Mouse (Mus musculus) neural tube, embryonic 13.5 days (tissue): ENCODE results near the gene Extl1. TPM values are rescaled to one million over a fixed set of nuclear protein-coding genes. Genes with fewer than 3 reads are reported as not detected.

Experiments
- ATAC-seq: fragments of 200-750 bp; cut with Nextera tagmentation; 2 replicates; pipeline ENCODE4 v1.8.0; 2017; ENCODE audit warnings: low read depth, mild to moderate bottlenecking, moderate TSS enrichment, moderate library complexity
- H3K27ac ChIP-seq: fragments of 300-500 bp; sonication (generic); replicated peaks from 2 replicates; pipeline ENCODE4 v1.5.1; 2015; ENCODE audit warnings: moderate library complexity, mild to moderate bottlenecking, inconsistent platforms
- H3K27me3 ChIP-seq: fragments of 300-500 bp; sonication (generic); 2 replicates; pipeline ENCODE4 v1.6.1; 2015; ENCODE audit warnings: mild to moderate bottlenecking, inconsistent platforms
- H3K36me3 ChIP-seq: fragments of 300-500 bp; sonication (generic); 2 replicates; pipeline ENCODE4 v1.6.1; 2015; ENCODE audit warnings: mild to moderate bottlenecking, inconsistent platforms
- H3K4me1 ChIP-seq: fragments of 300-500 bp; sonication (generic); replicated peaks from 2 replicates; pipeline ENCODE4 v1.6.1; 2015; ENCODE audit warnings: inconsistent platforms
- H3K4me2 ChIP-seq: fragments of 300-500 bp; sonication (generic); 2 replicates; pipeline ENCODE4 v1.6.1; 2015; ENCODE audit warnings: inconsistent platforms, mild to moderate bottlenecking, moderate library complexity
- H3K4me3 ChIP-seq: fragments of 300-500 bp; sonication (generic); 2 replicates; pipeline ENCODE4 v1.5.1; 2015; ENCODE audit warnings: mild to moderate bottlenecking, inconsistent platforms
- H3K9ac ChIP-seq: fragments of 300-500 bp; sonication (generic); 2 replicates; pipeline ENCODE4 v1.6.1; 2015; ENCODE audit warnings: moderate library complexity, mild to moderate bottlenecking, inconsistent platforms
- H3K9me3 ChIP-seq: fragments of 300-500 bp; sonication (generic); 2 replicates; pipeline ENCODE4 v1.6.1; 2016; ENCODE audit warnings: inconsistent platforms
- WGBS: fragments of 180-500 bp; shearing (Covaris S2); methylation state at CpG from one replicate; pipeline ENCODE4 v1.1.7; 2015; 5-methylcytosine and 5-hydroxymethylcytosine counted together
- polyA plus RNA-seq: library from polyadenylated mRNA; unstranded; fragments of >200 nt; fragmentation: Nextera tagmentation; extraction: Ambion mirVana; gene quantifications from 2 replicates; pipeline ENCODE4 v1.2.1, GENCODE M21; 2015

Gene Extl1
- polyA plus RNA-seq, 1 experiment from 2014 or later: 0.73 TPM

DNA sequence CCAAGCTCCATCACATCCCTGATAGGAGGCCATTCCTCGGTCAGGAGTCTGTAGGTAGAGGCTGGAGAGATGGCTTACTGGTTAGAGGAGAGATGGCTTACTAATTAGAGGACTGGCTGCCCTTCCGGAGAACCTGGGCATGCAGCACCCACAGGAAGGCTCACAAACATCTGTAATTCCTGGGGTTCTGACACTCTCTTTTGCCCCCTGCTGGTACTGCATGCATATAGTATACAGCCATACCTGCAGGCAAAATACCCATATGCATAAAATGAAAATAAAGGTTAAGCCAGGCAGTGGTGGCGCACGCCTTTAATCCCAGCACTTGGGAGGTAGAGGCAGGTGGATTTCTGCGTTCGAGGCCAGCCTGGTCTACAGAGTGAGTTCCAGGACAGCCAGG lies 3.6 kb upstream of the Extl1 start:
- H3K4me2 ChIP-seq: no peak overlapping the region
- H3K9me3 ChIP-seq: no peaks in the 10 kb centered on the region
- H3K27ac ChIP-seq: no peak overlapping the region
- H3K4me1 ChIP-seq: 0 out of 2 replicates have a peak, but pooled peaks cover under 1% of the 10 kb centered on the region
- 79% methylated on average over 6 of the region's 6 CpGs for WGBS
- H3K36me3 ChIP-seq: no peaks in the 10 kb centered on the region
- no peak overlapping the region for H3K4me3 ChIP-seq
- H3K27me3 ChIP-seq: no peaks in the 10 kb centered on the region
- ATAC-seq: no peak
- no peak overlapping the region for H3K9ac ChIP-seq

DNA sequence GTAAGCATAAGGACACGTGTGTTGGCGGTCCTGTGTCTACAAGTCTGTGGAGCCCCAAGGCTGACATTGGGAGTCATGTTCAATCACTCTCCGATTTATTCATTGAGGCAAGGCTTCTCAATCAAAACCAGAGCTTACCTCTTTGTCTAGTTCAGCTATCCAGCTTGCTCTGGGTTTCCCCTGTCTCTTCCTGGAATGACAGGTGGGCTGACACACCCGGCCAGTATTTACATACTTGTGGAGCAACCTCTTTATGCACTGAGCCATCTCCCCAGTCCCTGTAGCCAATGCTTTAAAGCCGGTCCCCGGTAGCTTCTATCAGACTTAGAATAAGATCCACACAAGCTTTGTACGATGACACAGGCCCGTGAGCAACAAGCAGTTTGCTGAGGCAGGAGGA lies 4.1 kb downstream of the Extl1 start:
- H3K9ac ChIP-seq: no peak overlapping the region
- H3K27me3 ChIP-seq: no peaks in the 10 kb centered on the region
- ATAC-seq: no peak
- H3K36me3 ChIP-seq: no peaks in the 10 kb centered on the region
- no peak overlapping the region for H3K4me3 ChIP-seq
- no peak overlapping the region for H3K27ac ChIP-seq
- H3K4me1 ChIP-seq: 0 out of 2 replicates have a peak, but pooled peaks cover 7% of the 10 kb centered on the region
- 80% methylated on average over 8 of the region's 8 CpGs for WGBS
- no peak overlapping the region for H3K4me2 ChIP-seq
- no peaks in the 10 kb centered on the region for H3K9me3 ChIP-seq

DNA sequence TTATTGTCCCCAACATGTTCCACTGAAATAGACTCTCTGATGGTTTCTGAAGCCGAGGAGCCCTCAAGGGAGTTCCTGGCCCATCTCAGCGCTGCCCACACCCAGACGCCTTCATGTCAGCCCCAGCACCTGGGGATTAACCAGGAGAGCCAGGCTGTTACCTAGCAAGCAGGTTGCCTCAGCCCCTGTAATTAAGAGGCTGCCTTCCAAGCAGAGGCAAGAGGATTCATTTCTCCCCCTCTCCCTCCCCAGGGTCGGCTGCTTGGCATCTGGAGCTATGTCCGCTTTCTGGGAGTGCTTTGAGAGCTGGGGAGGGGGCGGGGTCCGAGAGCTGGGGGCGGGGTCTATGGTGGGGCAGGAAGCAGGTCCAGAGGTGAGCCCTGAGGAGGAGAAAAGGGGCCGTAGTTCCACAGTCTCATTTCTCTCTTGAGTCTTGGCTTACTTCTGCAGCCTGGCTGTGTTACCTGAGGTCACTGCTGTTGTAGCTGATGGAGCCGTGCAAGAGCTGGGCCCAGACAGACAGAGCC lies 5.5 kb downstream of the Extl1 start:
- WGBS: 31% methylated on average over 10 of the region's 10 CpGs
- H3K27me3 ChIP-seq: peaks cover 3% of the 10 kb centered on the region; the same call in 1 of the 2 replicates
- ATAC-seq: no peak
- H3K4me1 ChIP-seq: 0 out of 2 replicates have a peak, but pooled peaks cover 7% of the 10 kb centered on the region
- H3K4me2 ChIP-seq: no peak overlapping the region
- no peaks in the 10 kb centered on the region for H3K36me3 ChIP-seq
- no peak overlapping the region for H3K27ac ChIP-seq
- no peaks in the 10 kb centered on the region for H3K9me3 ChIP-seq
- no peak overlapping the region for H3K9ac ChIP-seq
- H3K4me3 ChIP-seq: no peak overlapping the region

DNA sequence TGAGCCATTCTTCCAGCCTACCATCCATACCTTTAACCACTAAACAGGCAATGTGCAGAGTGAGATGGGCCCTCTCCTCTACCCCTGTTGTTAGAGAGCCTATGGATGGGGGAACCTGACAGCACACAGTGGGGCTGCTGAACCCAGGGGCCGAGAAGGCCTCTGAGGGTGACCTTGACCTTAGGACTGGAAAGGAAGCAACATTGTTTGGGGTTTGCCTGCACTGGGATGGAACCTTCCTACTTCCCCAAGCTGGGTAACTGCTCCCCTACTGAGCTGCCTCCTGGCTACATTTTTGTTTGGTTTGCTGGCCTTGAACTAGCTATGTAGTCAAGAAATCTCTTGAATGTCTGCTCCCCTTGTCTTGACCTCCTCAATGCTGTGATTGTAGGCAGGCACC lies 9.3 kb downstream of the Extl1 start:
- Histone ChIP-seq H3K36me3 (no peaks in the 10 kb centered on the region), H3K4me1 (peaks cover 27% of the 10 kb centered on the region), H3K4me2 (no peak overlapping the region), H3K27ac (no peak overlapping the region), H3K9ac (no peak overlapping the region), H3K4me3 (no peak overlapping the region), H3K9me3 (no peaks in the 10 kb centered on the region), H3K27me3 (peaks cover 36% of the 10 kb centered on the region)
- WGBS: 50% methylated on average over 1 of the region's 1 CpGs
- ATAC-seq: no peak

DNA sequence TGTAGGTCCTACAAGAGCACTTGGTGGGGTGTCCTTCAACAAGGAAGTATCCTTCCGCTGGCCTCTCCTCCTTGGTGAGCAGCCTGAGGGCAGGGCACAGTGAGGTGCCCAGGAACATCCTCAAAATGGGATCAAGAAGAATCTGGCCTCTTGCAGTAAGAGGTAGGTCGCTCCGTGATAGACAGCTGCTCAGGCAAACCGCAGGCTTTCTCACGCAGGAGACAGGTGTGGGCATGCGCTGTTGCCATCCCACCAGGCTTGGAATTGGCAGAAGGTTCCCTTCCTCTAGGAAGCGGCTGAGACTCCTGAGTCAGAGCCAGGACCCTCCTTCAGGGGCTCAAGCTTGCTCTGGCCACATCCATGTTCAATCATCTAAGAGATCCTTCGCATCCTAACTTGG lies 10.4 kb downstream of the Extl1 start:
- 80% methylated on average over 8 of the region's 8 CpGs for WGBS
- Histone ChIP-seq H3K27ac (no peak overlapping the region), H3K4me1 (peaks cover 26% of the 10 kb centered on the region), H3K9ac (no peak overlapping the region), H3K36me3 (no peaks in the 10 kb centered on the region), H3K4me2 (no peak overlapping the region), H3K4me3 (no peak overlapping the region), H3K27me3 (peaks cover 47% of the 10 kb centered on the region), H3K9me3 (no peaks in the 10 kb centered on the region)
- no peak for ATAC-seq

DNA sequence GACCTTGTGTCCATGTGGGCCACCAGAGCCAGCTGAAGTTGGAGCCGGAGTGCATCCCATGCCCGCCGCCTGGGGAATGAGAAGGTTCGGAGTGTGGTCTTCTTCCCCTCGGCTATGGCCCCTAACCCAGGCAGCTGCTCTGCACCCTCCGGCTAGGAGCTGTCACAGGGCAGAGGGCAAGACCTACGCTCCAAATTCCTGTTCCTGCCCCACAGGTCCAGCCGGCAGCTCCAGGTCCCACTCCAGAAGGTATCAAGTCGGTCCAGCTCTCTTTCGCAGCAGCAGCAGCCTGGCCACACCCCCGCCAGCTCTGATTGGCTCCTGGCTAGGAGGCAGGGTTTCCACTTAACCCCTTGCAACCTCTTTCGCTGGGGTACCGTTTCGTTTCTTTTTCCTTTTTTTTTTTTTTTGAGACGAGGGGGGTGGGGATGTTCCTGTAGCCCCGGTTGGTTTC lies 11.3 kb downstream of the Extl1 start:
- Histone ChIP-seq H3K27me3 (peaks cover 56% of the 10 kb centered on the region), H3K4me2 (peak overlapping the region; percentile 80), H3K36me3 (no peaks in the 10 kb centered on the region), H3K27ac (no peak overlapping the region), H3K4me3 (peak overlapping the region; percentile 51), H3K9ac (peak overlapping the region; percentile 72), H3K4me1 (peaks cover 21% of the 10 kb centered on the region), H3K9me3 (no peaks in the 10 kb centered on the region)
- peak; percentile 89 for ATAC-seq
- WGBS: 0% methylated on average over 16 of the region's 16 CpGs

DNA sequence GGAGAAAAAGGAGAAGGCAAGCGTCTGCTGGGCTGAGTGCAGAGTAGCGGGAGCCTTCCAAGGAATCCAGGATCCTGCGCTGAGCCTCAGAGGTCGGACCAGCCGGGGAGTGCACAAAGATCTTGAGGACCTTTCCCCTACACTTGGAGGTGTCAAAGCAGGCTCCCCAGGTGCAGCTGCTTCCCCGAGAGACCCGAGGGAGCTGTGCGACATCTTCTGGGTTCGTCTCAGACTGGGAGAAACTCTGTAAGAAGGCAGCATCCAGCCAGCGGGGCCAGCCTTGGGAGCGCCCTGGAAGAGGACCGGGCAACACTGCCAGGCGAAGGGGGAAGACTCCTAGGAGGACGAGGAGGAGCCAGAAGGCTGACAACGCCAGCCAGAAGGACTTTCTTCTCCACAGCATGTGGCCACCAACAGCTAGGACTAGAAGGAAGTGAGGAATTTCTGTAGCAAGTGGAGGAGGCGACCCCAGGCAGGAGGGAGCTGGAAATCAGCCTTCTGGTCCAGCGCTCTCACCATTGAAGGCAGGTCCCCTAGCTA lies 12.3 kb downstream of the Extl1 start:
- peak overlapping the region; percentile 45; the same call in 1 of the 2 replicates for H3K9ac ChIP-seq
- H3K4me2 ChIP-seq: peak overlapping the region; percentile 80
- H3K27ac ChIP-seq: no peak overlapping the region
- peaks cover 21% of the 10 kb centered on the region for H3K4me1 ChIP-seq
- H3K9me3 ChIP-seq: no peaks in the 10 kb centered on the region
- no peak for ATAC-seq
- H3K27me3 ChIP-seq: peaks cover 59% of the 10 kb centered on the region
- under 1% methylated on average over 17 of the region's 17 CpGs for WGBS
- H3K36me3 ChIP-seq: no peaks in the 10 kb centered on the region
- peak overlapping the region; percentile 51 for H3K4me3 ChIP-seq

DNA sequence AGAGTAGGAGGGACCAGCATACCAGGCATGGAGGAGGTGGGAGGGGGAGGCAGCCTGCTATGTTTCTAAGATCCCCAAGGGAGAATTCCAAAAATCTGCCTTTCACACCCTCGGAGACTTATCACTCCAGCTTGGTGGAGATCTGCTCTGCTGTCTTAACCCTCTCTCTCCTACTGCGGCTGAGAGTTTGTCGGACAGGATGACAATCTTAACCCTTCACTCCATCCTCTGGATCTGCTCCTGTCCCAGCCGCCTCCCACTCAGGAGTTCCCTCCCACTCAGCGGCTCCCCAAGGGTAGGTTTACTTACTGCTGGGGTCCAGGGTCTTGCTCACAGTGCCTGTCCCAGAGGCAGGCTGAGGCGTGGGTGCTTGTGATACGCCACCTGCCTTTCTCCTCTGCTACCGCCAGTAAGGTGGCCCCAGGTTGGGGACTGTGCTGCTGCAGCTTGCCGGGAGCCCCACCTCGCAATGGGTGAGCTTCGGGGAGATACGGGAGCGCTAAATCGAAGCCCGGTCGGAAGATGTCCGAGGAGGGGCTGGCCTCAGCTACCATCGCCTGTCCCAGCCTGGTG lies 12.9 kb downstream of the Extl1 start:
- H3K4me3 ChIP-seq: peak overlapping the region; percentile 51
- WGBS: 3% methylated on average over 18 of the region's 18 CpGs
- no peaks in the 10 kb centered on the region for H3K9me3 ChIP-seq
- H3K4me2 ChIP-seq: peak overlapping the region; percentile 80
- ATAC-seq: no peak
- H3K27ac ChIP-seq: no peak overlapping the region
- H3K27me3 ChIP-seq: peaks cover 63% of the 10 kb centered on the region
- H3K4me1 ChIP-seq: peaks cover 21% of the 10 kb centered on the region
- peak overlapping the region; percentile 45; the same call in 1 of the 2 replicates for H3K9ac ChIP-seq
- H3K36me3 ChIP-seq: no peaks in the 10 kb centered on the region

DNA sequence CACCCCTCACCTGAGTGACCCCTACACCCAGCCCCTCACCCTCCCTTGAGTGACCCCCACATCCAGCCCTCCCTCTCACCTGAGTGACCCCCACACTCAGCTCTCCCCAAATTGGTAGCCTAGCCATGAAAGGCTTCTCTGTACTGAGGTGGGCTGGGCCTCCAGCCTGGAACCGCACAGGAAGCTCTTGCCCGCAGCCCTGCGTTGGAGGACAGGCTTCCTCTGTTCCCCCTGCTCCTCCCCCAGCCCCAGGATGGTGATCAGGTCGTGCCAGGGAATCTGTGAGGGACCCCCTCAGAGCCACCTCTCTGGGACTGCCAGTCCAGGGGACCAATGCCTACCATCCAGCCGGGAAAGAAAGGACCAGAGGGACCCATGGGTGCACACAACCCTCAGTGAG lies 18.4 kb downstream of the Extl1 start:
- Histone ChIP-seq H3K27ac (no peak overlapping the region), H3K4me1 (no peaks in the 10 kb centered on the region), H3K36me3 (no peaks in the 10 kb centered on the region), H3K4me3 (no peak overlapping the region), H3K9ac (no peak overlapping the region), H3K9me3 (no peaks in the 10 kb centered on the region), H3K4me2 (no peak overlapping the region), H3K27me3 (peaks cover 55% of the 10 kb centered on the region)
- 37% methylated on average over 5 of the region's 5 CpGs for WGBS
- ATAC-seq: no peak

DNA sequence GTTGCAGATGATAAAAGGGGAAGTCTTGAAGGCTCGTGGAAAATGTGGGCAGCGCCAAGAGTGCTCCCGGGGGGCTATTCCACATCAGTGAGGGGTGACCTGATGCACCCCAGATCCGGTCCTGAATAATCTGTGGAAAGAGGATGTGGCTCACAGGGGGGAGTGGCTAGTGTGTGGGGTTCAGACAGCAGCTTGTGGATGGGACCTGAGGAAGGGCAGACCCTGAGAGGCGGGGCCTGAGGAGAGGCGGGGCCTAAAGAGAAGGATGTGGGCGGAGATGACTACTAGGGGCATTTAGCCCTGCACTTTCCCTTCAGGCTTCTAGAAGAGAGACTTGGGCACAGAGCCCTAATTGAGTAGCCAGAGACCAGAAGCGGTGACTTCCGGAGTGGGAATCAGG lies 21.1 kb downstream of the Extl1 start:
- H3K4me3 ChIP-seq: no peak overlapping the region
- no peaks in the 10 kb centered on the region for H3K36me3 ChIP-seq
- peaks cover 32% of the 10 kb centered on the region for H3K27me3 ChIP-seq
- no peak overlapping the region for H3K4me2 ChIP-seq
- ATAC-seq: no peak
- H3K9ac ChIP-seq: no peak overlapping the region
- H3K9me3 ChIP-seq: no peaks in the 10 kb centered on the region
- no peak overlapping the region for H3K27ac ChIP-seq
- 19% methylated on average over 9 of the region's 9 CpGs for WGBS
- peaks cover 2% of the 10 kb centered on the region; the same call in 1 of the 2 replicates for H3K4me1 ChIP-seq

DNA sequence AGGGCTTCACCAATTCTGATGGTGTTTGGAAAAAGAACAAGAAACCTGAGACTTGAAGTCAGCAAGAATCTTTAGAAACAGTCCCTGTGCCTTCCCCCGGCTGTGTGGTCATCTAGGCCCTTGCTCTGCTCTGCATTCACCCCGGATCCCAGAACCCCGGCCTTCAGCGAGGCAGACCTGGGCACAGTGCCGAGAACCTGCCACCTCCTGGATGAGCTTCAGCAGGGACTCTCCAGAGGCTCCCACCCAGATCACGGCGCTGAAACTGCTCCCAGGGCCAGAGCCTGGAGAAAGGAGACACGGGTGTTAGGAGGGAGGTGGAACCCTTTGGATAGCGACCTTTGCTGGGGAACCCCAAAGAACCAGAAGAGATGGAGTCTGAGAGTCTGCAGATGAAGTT lies 21.5 kb downstream of the Extl1 start:
- no peaks in the 10 kb centered on the region for H3K36me3 ChIP-seq
- H3K4me2 ChIP-seq: no peak overlapping the region
- H3K4me1 ChIP-seq: peaks cover 7% of the 10 kb centered on the region
- 74% methylated on average over 9 of the region's 9 CpGs for WGBS
- H3K9me3 ChIP-seq: no peaks in the 10 kb centered on the region
- no peak overlapping the region for H3K9ac ChIP-seq
- no peak for ATAC-seq
- peaks cover 31% of the 10 kb centered on the region for H3K27me3 ChIP-seq
- H3K27ac ChIP-seq: no peak overlapping the region
- H3K4me3 ChIP-seq: no peak overlapping the region

DNA sequence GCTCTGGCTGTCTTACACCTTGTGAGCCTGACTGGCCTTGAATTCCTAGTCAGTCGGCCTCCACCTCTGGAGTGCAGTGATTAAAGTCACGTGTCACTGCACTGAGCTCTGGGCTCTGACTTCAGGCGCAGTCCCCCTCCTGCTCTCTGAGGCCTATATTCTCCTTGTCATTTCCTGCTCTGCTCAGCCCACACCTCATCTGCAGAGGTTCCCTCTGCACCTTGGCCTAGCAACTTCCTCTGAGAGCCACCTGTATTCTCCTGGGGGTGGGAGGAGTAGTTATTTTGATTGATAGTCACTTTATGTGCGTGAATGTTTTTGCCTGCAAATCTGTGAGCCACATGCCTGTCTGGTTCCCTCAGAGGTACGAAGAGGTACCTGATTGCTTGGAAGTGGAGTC lies 22.4 kb downstream of the Extl1 start:
- Histone ChIP-seq H3K27me3 (peaks cover 29% of the 10 kb centered on the region), H3K4me1 (peaks cover 10% of the 10 kb centered on the region)
- ATAC-seq: no peak

More for the DNA sequence above, 22.4 kb downstream of the Extl1 start:
- Histone ChIP-seq H3K4me3 (no peak overlapping the region), H3K9ac (no peak overlapping the region), H3K27ac (no peak overlapping the region), H3K9me3 (no peaks in the 10 kb centered on the region), H3K4me2 (no peak overlapping the region), H3K36me3 (no peaks in the 10 kb centered on the region)
- WGBS: 41% methylated on average over 5 of the region's 5 CpGs
